Mouse (Mus musculus): Measurements from ENCODE around the gene Clstn2. TPM values are rescaled to one million over a fixed set of nuclear protein-coding genes. Genes with fewer than 3 reads are reported as not detected.

The Clstn2 gene
- polyA plus RNA-seq, 1 experiment from 2014 or later: 0.82 TPM

- TF ChIP-seq EP300 (optimal IDR thresholded peaks at IDR 0.05): no peak
- TF ChIP-seq CTCF (IDR thresholded peaks at IDR 0.05; ENCODE audit: low read depth): no peak
- WGBS: 44% methylated on average over 3 of the region's 3 CpGs
- Histone ChIP-seq H3K4me2 (replicated peaks; ENCODE audit: low read depth) (no peak overlapping the region), H3K36me3 (ENCODE audit: control insufficient read depth, insufficient read depth, low read length) (no peaks in the 10 kb centered on the region), H3K4me3 (ENCODE audit: low read depth, low read length) (no peak overlapping the region), H3K9me3 (ENCODE audit: control insufficient read depth, low read length) (no peaks in the 10 kb centered on the region), H3K27me3 (ENCODE audit: control insufficient read depth, insufficient read depth, low read length) (no peaks in the 10 kb centered on the region), H3K27ac (replicated peaks) (no peak overlapping the region), H3K4me1 (replicated peaks; ENCODE audit: control insufficient read depth, insufficient read depth) (0 out of 2 replicates have a peak, but pooled peaks cover 2% of the 10 kb centered on the region), H3K9ac (ENCODE audit: low read length) (no peak overlapping the region)
- ATAC-seq (ENCODE audit: low FRiP score, low TSS enrichment) (no peak), DNase-seq (ENCODE audit: low spot score) (no peak)
Observed at GRCm38 (mm10) chr9:97813157-97813556, 219.8 kb downstream of the Clstn2 start.

DNA sequence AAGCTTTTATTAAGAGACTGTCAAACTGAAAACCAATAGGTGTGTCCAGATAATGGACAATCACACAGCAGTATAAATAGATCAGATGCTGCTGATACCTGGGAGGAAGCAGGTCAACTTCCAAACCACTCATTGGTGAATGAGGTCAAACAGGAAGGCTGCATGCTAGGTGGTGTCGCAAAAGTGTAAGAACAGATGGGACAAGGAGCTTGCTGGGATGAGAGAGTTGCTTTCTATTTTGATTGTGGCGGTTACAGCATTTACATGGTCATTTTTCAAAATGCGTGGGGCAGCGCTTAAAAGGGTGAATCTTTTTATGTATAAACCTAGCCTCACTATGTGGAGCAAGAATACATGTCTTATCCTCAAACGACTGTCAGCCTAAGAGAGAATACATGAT lies 225.9 kb downstream of the Clstn2 start:
- WGBS: 74% methylated on average over 5 of the region's 5 CpGs

DNA sequence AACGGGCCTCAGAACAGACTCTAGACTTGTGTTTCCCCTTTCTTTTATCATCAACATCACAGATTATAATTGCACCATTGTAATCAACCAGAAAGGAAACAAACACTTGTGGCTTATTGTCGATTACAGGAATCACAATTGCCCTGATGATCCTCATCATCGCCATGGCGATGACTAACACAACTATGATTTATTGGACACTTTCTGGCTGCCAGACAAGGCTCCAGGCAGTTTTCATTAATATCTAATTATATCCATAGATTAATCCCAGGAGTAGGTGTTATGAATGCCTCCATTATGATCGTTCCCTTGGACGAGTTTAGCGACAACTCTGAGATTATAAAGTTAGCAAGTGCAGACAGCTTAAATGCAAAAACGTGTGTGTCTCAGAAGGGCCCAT lies 239.3 kb downstream of the Clstn2 start:
- 52% methylated on average over 8 of the region's 8 CpGs for WGBS
- DNase-seq (ENCODE audit: low spot score): no peak
- ATAC-seq (ENCODE audit: low FRiP score, low TSS enrichment): no peak
- Histone ChIP-seq H3K27ac (replicated peaks) (no peak overlapping the region), H3K4me2 (replicated peaks; ENCODE audit: low read depth) (no peak overlapping the region), H3K4me1 (replicated peaks; ENCODE audit: control insufficient read depth, insufficient read depth) (no peaks in the 10 kb centered on the region), H3K27me3 (ENCODE audit: control insufficient read depth, insufficient read depth, low read length) (no peaks in the 10 kb centered on the region), H3K36me3 (ENCODE audit: control insufficient read depth, insufficient read depth, low read length) (no peaks in the 10 kb centered on the region), H3K9ac (ENCODE audit: low read length) (no peak overlapping the region), H3K9me3 (ENCODE audit: control insufficient read depth, low read length) (no peaks in the 10 kb centered on the region), H3K4me3 (ENCODE audit: low read depth, low read length) (no peak overlapping the region)
- TF ChIP-seq EP300 (optimal IDR thresholded peaks at IDR 0.05) (no peak), CTCF (IDR thresholded peaks at IDR 0.05; ENCODE audit: low read depth) (no peak)

More for the DNA sequence above, 225.9 kb downstream of the Clstn2 start:
- Histone ChIP-seq H3K9me3 (ENCODE audit: control insufficient read depth, low read length) (no peaks in the 10 kb centered on the region), H3K4me1 (replicated peaks; ENCODE audit: control insufficient read depth, insufficient read depth) (no peaks in the 10 kb centered on the region), H3K9ac (ENCODE audit: low read length) (no peak overlapping the region), H3K4me3 (ENCODE audit: low read depth, low read length) (no peak overlapping the region), H3K4me2 (replicated peaks; ENCODE audit: low read depth) (no peak overlapping the region), H3K27me3 (ENCODE audit: control insufficient read depth, insufficient read depth, low read length) (no peaks in the 10 kb centered on the region), H3K27ac (replicated peaks) (no peak overlapping the region), H3K36me3 (ENCODE audit: control insufficient read depth, insufficient read depth, low read length) (no peaks in the 10 kb centered on the region)
- ATAC-seq (ENCODE audit: low FRiP score, low TSS enrichment) (no peak), DNase-seq (ENCODE audit: low spot score) (no peak)
- TF ChIP-seq CTCF (IDR thresholded peaks at IDR 0.05; ENCODE audit: low read depth) (no peak), EP300 (optimal IDR thresholded peaks at IDR 0.05) (no peak)

DNA sequence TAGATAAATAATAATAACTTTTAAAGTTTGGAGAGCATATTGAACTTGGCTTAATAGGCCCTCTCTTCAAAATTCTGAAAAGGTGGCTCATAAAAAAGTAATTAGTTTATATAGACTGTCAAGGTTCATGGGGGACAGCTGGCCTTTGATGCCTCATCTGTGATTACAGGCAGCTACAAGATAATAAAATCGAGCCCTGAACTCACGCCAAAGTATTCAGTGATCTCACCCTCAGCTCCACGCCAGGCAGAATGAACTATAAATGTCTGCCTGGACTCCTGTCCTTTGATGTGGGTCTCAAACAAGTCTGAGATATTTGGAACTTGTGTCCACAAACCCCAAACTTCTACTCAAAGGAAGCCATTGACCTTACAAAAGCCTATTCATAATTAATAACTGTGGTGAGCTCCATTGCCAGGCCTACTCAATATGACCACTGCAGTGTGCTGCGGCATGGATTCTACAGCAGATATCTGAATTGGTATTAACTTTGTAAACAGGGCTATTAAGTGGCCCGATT lies 244.8 kb downstream of the Clstn2 start:
- TF ChIP-seq EP300 (optimal IDR thresholded peaks at IDR 0.05) (no peak), CTCF (IDR thresholded peaks at IDR 0.05; ENCODE audit: low read depth) (no peak)
- ATAC-seq (ENCODE audit: low FRiP score, low TSS enrichment): no peak
- DNase-seq (ENCODE audit: low spot score): no peak

DNA sequence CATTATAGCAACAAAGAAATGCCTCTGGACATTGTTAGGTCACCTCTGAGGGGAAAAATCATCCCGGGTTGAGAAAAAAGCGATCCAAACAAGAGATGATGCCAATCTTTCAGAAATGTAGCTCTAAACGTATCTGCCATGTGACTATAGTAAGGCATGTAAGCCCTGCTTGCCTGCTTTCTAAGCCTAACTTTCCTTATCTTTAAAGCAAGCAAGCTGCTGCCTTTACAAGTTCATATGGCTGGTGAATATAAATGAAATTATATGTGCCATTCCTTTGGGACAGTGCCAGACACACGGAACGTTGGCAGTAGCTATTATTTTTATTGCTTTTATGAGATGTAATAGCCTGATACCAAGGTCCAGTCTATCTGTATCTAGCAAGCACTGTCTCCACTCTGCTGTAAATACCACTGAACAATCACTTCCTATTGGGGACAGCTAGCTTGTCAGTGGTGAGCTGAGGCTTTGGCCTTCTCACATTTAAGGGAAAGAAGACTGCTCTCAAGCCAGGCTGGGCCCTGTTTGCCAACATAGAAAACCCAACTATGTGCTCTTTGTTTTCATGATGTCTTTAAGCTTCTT lies 252.9 kb downstream of the Clstn2 start:
- TF ChIP-seq EP300 (optimal IDR thresholded peaks at IDR 0.05) (no peak), CTCF (IDR thresholded peaks at IDR 0.05; ENCODE audit: low read depth) (no peak)
- Histone ChIP-seq H3K27ac (replicated peaks) (no peak overlapping the region), H3K4me2 (replicated peaks; ENCODE audit: low read depth) (no peak overlapping the region), H3K36me3 (ENCODE audit: control insufficient read depth, insufficient read depth, low read length) (no peaks in the 10 kb centered on the region), H3K27me3 (ENCODE audit: control insufficient read depth, insufficient read depth, low read length) (no peaks in the 10 kb centered on the region), H3K9me3 (ENCODE audit: control insufficient read depth, low read length) (no peaks in the 10 kb centered on the region), H3K9ac (ENCODE audit: low read length) (no peak overlapping the region), H3K4me1 (replicated peaks; ENCODE audit: control insufficient read depth, insufficient read depth) (no peaks in the 10 kb centered on the region), H3K4me3 (ENCODE audit: low read depth, low read length) (no peak overlapping the region)
- WGBS: 39% methylated on average over 5 of the region's 5 CpGs
- ATAC-seq (ENCODE audit: low FRiP score, low TSS enrichment) (no peak), DNase-seq (ENCODE audit: low spot score) (no peak)

More for the DNA sequence above, 244.8 kb downstream of the Clstn2 start:
- Histone ChIP-seq H3K27me3 (ENCODE audit: control insufficient read depth, insufficient read depth, low read length) (no peaks in the 10 kb centered on the region), H3K36me3 (ENCODE audit: control insufficient read depth, insufficient read depth, low read length) (no peaks in the 10 kb centered on the region), H3K4me1 (replicated peaks; ENCODE audit: control insufficient read depth, insufficient read depth) (no peaks in the 10 kb centered on the region), H3K4me3 (ENCODE audit: low read depth, low read length) (no peak overlapping the region), H3K4me2 (replicated peaks; ENCODE audit: low read depth) (no peak overlapping the region), H3K27ac (replicated peaks) (no peak overlapping the region), H3K9ac (ENCODE audit: low read length) (no peak overlapping the region), H3K9me3 (ENCODE audit: control insufficient read depth, low read length) (no peaks in the 10 kb centered on the region)
- 55% methylated on average over 5 of the region's 5 CpGs for WGBS

DNA sequence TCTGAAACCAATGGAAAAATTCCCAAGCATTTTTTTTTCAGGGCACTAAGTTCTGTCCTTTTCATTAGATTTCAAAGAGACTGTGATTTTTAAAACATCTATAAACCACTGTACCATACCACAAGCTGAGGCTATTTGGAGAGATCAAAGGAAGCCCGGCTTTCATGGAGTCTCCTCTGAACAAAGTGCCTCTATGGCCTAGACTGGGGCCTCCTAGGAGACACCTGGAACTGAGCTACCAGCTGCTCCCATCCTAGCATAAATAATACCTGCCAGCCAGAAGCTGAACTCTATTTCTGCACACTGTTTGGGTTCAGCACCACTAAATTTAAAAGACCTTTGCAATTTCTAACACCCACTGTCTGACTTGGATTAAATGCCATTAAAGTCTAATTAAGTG lies 257.2 kb downstream of the Clstn2 start:
- H3K9me3 ChIP-seq (ENCODE audit: control insufficient read depth, low read length): no peaks in the 10 kb centered on the region
- H3K36me3 ChIP-seq (ENCODE audit: control insufficient read depth, insufficient read depth, low read length): no peaks in the 10 kb centered on the region
- no peak overlapping the region for H3K4me2 ChIP-seq (replicated peaks; ENCODE audit: low read depth)
- ATAC-seq (ENCODE audit: low FRiP score, low TSS enrichment) (no peak), DNase-seq (ENCODE audit: low spot score) (no peak)
- H3K4me1 ChIP-seq (replicated peaks; ENCODE audit: control insufficient read depth, insufficient read depth): no peaks in the 10 kb centered on the region
- no peak overlapping the region for H3K27ac ChIP-seq (replicated peaks)
- 78% methylated on average over 1 of the region's 1 CpGs for WGBS
- no peak overlapping the region for H3K9ac ChIP-seq (ENCODE audit: low read length)
- no peak overlapping the region for H3K4me3 ChIP-seq (ENCODE audit: low read depth, low read length)
- TF ChIP-seq CTCF (IDR thresholded peaks at IDR 0.05; ENCODE audit: low read depth) (no peak), EP300 (optimal IDR thresholded peaks at IDR 0.05) (no peak)
- H3K27me3 ChIP-seq (ENCODE audit: control insufficient read depth, insufficient read depth, low read length): no peaks in the 10 kb centered on the region

All from stomach, postnatal 0 days (tissue).